Comparison of ENCODE assay signal across 10 mouse cellular contexts in the genomic region with DNA sequence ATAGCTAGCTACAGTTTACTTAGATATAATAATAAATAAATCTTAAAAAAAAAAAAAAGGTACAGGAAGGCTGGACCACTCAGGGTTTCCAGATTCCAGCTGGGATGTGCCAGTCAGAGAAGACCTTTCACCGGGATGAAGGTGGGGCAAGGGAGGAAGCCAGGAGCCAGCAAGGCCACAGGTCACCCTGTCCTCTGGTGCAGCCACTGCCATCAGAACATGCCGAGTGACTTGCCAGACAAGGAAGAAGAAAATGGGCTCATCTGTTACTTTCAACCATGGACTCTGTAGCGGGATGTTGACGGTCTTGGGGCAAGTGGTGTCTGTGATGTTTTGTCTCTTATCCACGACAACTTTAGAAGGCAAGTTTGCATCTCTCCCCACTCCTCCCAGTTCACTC.
"Had no signal": no experiment of that assay in that cellular context is flagged by ENCODE, and none has a peak within 500 bp of the region (broad histone marks: within the 10 kb centered on the region; RNA-seq: fewer than 3 reads in every experiment).

No protein-coding gene starts in this region.

- DNase-seq: thymus, adult 2 months; thymus, postnatal 25 days; thymus, postnatal 4 days had no signal

- H3K27me3 ChIP-seq: midbrain, embryonic 13.5 days; midbrain, embryonic 15.5 days; neural tube, embryonic 12.5 days; stomach, embryonic 15.5 days had no signal

- H3K4me1 ChIP-seq: midbrain, embryonic 13.5 days; midbrain, embryonic 15.5 days; neural tube, embryonic 12.5 days; stomach, embryonic 15.5 days had no signal

- H3K4me2 ChIP-seq: lung, embryonic 14.5 days; midbrain, embryonic 11.5 days; midbrain, embryonic 13.5 days; midbrain, embryonic 15.5 days; neural tube, embryonic 12.5 days; stomach, embryonic 15.5 days had no signal

- ATAC-seq: midbrain, embryonic 13.5 days; midbrain, embryonic 15.5 days had no signal

- H3K27ac ChIP-seq: midbrain, embryonic 13.5 days; midbrain, embryonic 15.5 days; neural tube, embryonic 12.5 days; stomach, embryonic 15.5 days; stomach, postnatal 0 days had no signal

- H3K9ac ChIP-seq: lung, embryonic 14.5 days; midbrain, embryonic 13.5 days; midbrain, embryonic 15.5 days; neural tube, embryonic 12.5 days; stomach, embryonic 15.5 days had no signal

- H3K9me3 ChIP-seq: midbrain, embryonic 13.5 days; midbrain, embryonic 15.5 days; neural tube, embryonic 12.5 days; stomach, embryonic 15.5 days had no signal

- H3K4me3 ChIP-seq: midbrain, embryonic 13.5 days; midbrain, embryonic 15.5 days; neural tube, embryonic 12.5 days; stomach, embryonic 15.5 days had no signal

- H3K36me3 ChIP-seq: midbrain, embryonic 13.5 days; midbrain, embryonic 15.5 days; neural tube, embryonic 12.5 days; stomach, embryonic 15.5 days had no signal
